Mouse (Mus musculus): ENCODE measurements around the gene Eipr1. TPM values are rescaled to one million over a fixed set of nuclear protein-coding genes. Genes with fewer than 3 reads are reported as not detected.

Gene Eipr1
- polyA plus RNA-seq, 1 experiment from 2014 or later = 27.3 TPM

Other genes with a start within 250 kb of the Eipr1 start
- gene Dcdc2c, start 199.4 kb upstream of the Eipr1 start, polyA plus RNA-seq (2015; fragmentation: Nextera tagmentation; extraction: Ambion mirVana) = 0.18 and 0.19 TPM in 2 replicates
- not detected in 2 replicates for gene Allc, start 169.3 kb upstream of the Eipr1 start, polyA plus RNA-seq (2015; fragmentation: Nextera tagmentation; extraction: Ambion mirVana)
- 4.3 and 5.0 TPM in 2 replicates for gene Colec11, start 128.4 kb upstream of the Eipr1 start, polyA plus RNA-seq (2015; fragmentation: Nextera tagmentation; extraction: Ambion mirVana)
- 625 and 691 TPM in 2 replicates for gene Rps7, start 115.8 kb upstream of the Eipr1 start, polyA plus RNA-seq (2015; fragmentation: Nextera tagmentation; extraction: Ambion mirVana)
- 29.6 and 30.8 TPM in 2 replicates for gene Rnaseh1, start 102.2 kb upstream of the Eipr1 start, polyA plus RNA-seq (2015; fragmentation: Nextera tagmentation; extraction: Ambion mirVana)
- gene Adi1, start 76.6 kb upstream of the Eipr1 start, polyA plus RNA-seq (2015; fragmentation: Nextera tagmentation; extraction: Ambion mirVana) = 83.1 and 84.0 TPM in 2 replicates
- gene Trappc12, start 1.3 kb upstream of the Eipr1 start, polyA plus RNA-seq (2015; fragmentation: Nextera tagmentation; extraction: Ambion mirVana) = 40.3 and 40.6 TPM in 2 replicates